Mouse (Mus musculus): ENCODE data around the gene Gyg.
"Not testable (repeated sequence)": the region's sequence is repeated elsewhere in the genome, so short reads cannot be mapped to it uniquely, and the experiment has no call there.

Gene Gyg

DNA sequence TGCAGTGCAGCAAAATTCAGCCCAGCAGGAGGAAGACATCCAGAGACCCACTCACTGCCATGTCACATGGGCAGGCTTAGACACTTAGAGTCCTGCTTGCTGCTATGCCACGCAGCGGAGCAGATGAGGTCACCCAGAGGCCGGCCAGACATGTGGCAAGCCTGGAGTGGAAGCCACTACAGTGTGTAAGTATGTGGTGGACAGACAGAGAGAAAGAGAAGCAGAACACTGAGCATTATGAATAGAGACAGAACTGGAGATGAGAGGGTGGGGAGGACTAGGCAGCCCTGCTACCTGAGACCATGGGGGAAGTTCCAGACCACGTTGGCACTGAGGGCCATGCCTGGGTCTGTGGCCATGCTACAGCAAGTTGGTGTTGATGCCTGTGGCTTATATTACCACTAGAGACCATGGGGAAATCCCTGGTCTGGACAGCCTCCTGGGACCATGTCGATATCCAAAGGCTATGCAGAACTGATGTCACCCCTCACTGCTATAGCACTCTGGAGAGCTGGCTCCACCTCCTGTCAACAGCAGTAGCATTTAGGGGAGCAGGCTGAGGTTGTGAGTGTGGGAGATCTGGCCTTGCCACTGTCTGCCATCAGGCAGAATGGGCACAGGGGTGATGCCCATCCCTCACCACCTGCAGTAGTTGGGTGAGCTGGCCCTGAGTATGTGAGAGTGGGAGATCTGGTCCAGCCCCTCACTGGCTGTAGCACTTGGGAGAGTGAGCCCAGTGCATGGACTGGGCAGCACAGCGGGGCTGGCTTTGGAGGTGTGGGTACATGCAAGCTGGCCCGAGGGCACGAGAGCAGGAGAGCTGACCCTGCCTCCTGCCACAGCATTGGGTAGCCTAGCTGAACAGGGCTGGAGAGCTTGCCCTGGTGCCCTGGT lies 24.4 kb downstream of the Gyg start:
- DNase-seq (ENCODE audit: low spot score), result no peak

- DNase-seq (ENCODE audit: low spot score), result no peak
Observed at GRCm38 (mm10) chr3:20129491-20129890, 25.6 kb downstream of the Gyg start.

DNA sequence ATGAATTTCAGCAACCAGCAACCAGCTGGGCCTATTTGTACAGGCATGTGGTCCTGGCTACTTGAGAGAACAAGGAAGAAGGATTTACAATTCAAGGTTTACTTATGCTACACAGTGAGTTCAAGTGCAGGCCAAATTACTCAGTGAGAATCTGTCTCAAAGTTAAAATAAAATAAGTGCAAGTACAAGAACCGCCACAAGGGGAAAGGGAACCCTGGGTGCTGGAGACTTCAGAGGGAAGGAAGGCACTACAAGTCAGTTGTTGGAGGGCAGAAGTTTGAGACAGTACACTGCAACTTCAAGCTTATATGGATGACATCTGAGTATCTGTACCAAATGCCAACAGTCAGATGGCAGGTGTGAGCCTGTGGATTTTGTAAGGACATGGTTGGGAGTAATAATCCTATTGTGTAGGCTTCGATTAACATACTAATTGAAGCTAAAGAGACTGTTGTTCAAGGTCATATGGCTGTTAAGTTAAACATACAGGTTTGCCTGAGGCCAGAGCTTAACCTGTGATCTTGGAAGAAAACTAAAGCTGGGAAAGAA lies 28.0 kb downstream of the Gyg start:
- no peak for DNase-seq (ENCODE audit: low spot score)

GRCm38 (mm10) chr3:20125604-20126003 lies 29.5 kb downstream of the Gyg start:
- no peak for DNase-seq (ENCODE audit: low spot score)

- DNase-seq (ENCODE audit: low spot score), result not testable (repeated sequence)
Observed at GRCm38 (mm10) chr3:20121582-20121981, 33.5 kb downstream of the Gyg start.

DNA sequence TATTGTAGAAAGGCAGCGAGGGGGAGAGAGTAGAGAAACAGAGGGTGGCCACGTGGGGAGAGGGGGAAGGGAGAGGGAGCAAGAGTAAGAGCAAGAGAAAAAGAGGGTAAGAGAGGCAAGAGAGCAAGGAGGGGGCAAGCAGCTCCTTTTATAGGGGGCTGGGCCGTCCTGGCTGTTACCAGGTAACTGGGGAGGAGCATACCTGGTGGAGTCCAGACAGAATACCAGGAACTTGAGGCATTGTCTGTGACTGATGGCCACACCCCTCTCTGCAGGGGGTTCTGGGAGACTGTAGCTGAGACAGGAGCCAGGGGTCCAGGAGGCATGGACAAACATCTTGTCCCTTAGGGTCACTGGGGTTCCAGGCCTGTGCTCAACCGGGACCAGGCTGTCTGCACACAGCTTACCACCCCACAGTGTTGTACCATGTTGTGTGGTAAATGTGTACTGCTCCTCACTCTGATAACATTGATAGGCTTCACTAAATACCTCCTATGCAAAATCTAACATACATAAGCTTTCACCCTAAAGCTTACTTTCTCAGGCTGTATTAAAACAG lies 35.4 kb downstream of the Gyg start:
- no peak for DNase-seq (ENCODE audit: low spot score)

GRCm38 (mm10) chr3:20119044-20119591 lies 36.0 kb downstream of the Gyg start:
- DNase-seq (ENCODE audit: low spot score), result no peak

DNA sequence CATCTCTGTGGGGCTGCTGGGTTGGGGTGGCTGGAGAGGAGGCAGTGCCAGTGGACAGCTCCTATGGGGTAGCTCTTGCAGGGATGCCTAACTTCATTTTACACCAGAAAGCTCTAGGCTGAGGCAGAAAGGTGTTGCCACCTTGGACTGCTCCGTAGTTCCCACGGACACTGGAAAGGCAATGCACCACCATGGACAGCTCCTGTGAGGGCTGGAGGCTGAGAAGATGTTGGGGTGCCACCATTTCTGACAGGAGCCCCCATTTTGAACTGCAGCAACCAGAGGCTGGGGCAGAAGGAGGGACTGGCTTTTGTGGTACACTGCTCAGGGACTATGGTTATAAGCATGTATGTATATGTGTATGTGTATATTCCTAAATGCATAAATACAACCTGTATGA lies 43.2 kb downstream of the Gyg start:
- DNase-seq (ENCODE audit: low spot score), result no peak

DNA sequence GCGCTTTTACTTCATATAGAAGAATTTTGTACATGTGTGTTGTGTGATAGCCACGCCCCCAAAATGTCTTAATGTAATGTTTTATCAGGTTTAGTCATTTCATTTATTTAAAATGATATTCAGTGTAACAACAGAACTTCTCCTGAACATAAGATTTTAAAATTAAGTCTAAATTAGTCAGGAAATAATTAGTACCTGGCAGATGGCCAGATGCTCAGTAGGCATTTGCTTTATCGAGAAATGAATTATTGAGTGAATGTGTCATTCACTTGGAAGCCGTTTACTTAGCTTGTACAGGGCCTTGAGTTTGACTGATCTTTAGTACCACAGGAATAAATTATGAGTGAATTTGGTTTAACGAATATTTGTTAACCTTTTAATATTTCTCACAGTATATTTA lies 46.2 kb downstream of the Gyg start:
- no peak for DNase-seq (ENCODE audit: low spot score)

GRCm38 (mm10) chr3:20104776-20105175 lies 50.3 kb downstream of the Gyg start:
- DNase-seq (ENCODE audit: low spot score), result no peak

DNA sequence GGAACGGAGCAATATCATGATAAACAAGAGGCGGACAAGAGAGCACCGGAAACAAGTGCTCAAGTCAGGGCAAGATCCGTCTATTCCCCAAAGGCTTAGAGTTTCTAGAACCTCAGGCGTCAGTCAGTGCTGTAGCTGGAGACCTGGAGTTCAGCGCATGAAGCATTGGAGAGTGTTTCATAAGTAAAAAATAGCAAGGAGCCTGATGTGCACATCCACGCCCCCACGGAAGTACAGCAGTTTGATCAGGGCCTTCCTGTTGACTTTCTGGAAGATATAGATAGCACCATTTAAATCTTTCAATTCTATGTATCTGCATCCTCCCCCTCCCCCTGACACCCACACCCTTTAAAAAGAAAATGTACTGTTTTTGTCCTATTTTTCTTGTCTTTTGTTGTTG lies 50.8 kb downstream of the Gyg start:
- no peak for DNase-seq (ENCODE audit: low spot score)

GRCm38 (mm10) chr3:20103830-20104229 lies 51.3 kb downstream of the Gyg start:
- no peak for DNase-seq (ENCODE audit: low spot score)

- no peak for DNase-seq (ENCODE audit: low spot score)
Observed at GRCm38 (mm10) chr3:20082161-20082560, 73.0 kb downstream of the Gyg start.

- no peak for DNase-seq (ENCODE audit: low spot score)
Observed at GRCm38 (mm10) chr3:20076145-20077053, 78.7 kb downstream of the Gyg start.

All from urinary bladder, postnatal 10 days (tissue).